Mouse (Mus musculus): ENCODE data around the gene Hoxb5.

Hoxb5 gene

GRCm38 (mm10) chr11:96304381-96305195, 1.5 kb downstream of the Hoxb5 start:
- DNase-seq: peak; percentile 33

- no peak for DNase-seq
Observed at GRCm38 (mm10) chr11:96305505-96306182, 2.5 kb downstream of the Hoxb5 start.

- no peak for DNase-seq
Observed at GRCm38 (mm10) chr11:96306183-96306907, 3.2 kb downstream of the Hoxb5 start.

GRCm38 (mm10) chr11:96306908-96307269, 3.8 kb downstream of the Hoxb5 start:
- no peak for DNase-seq

GRCm38 (mm10) chr11:96308763-96309162, 5.6 kb downstream of the Hoxb5 start:
- no peak for DNase-seq

GRCm38 (mm10) chr11:96309288-96309687, 6.2 kb downstream of the Hoxb5 start:
- no peak for DNase-seq

GRCm38 (mm10) chr11:96310183-96310938, 7.2 kb downstream of the Hoxb5 start:
- no peak for DNase-seq

GRCm38 (mm10) chr11:96311097-96311496, 8.0 kb downstream of the Hoxb5 start:
- DNase-seq: no peak

- DNase-seq: peak; percentile 80
Observed at GRCm38 (mm10) chr11:96311520-96312417, 8.6 kb downstream of the Hoxb5 start.

GRCm38 (mm10) chr11:96313134-96313533, 10.0 kb downstream of the Hoxb5 start:
- no peak for DNase-seq

GRCm38 (mm10) chr11:96313806-96314428, 10.8 kb downstream of the Hoxb5 start:
- DNase-seq: no peak

GRCm38 (mm10) chr11:96314671-96315343, 11.7 kb downstream of the Hoxb5 start:
- peak; percentile 63 for DNase-seq

GRCm38 (mm10) chr11:96315344-96315681, 12.2 kb downstream of the Hoxb5 start:
- no peak for DNase-seq

- DNase-seq: no peak
Observed at GRCm38 (mm10) chr11:96316696-96317607, 13.8 kb downstream of the Hoxb5 start.

- DNase-seq: no peak
Observed at GRCm38 (mm10) chr11:96317608-96318367, 14.7 kb downstream of the Hoxb5 start, which contains the start of gene Hoxb4. Hoxb4 (plus strand) TSS chr11:96318267.

- peak; percentile 73 for DNase-seq
Observed at GRCm38 (mm10) chr11:96318368-96319070, 15.4 kb downstream of the Hoxb5 start.

- DNase-seq: no peak
Observed at GRCm38 (mm10) chr11:96319071-96319902, 16.2 kb downstream of the Hoxb5 start.
